Mouse (Mus musculus): ENCODE data around the gene Mbnl2.

The Mbnl2 gene

GRCm38 (mm10) chr14:120271096-120271495, 4.4 kb upstream of the Mbnl2 start:
- intact Hi-C loops (cut with DNase I), result loop anchor here (5.0 kb wide), 1 partner anchor 36 kb away; no protein-coding TSS in a partner anchor

- intact Hi-C loops (cut with DNase I), result loop anchor here (5.0 kb wide), 1 partner anchor 34 kb away; no protein-coding TSS in a partner anchor
Measured at GRCm38 (mm10) chr14:120273766-120274165, 1.7 kb upstream of the Mbnl2 start.

GRCm38 (mm10) chr14:120274746-120275145, 723 bp upstream of the Mbnl2 start:
- intact Hi-C loops (cut with DNase I), result loop anchor here (5.0 kb wide), 2 partner anchors 33 to 113 kb away; no protein-coding TSS in a partner anchor

- intact Hi-C loops (cut with DNase I), result loop anchor here (5.0 kb wide), 1 partner anchor 111 kb away; no protein-coding TSS in a partner anchor
Measured at GRCm38 (mm10) chr14:120276343-120277080, 1.0 kb downstream of the Mbnl2 start.

GRCm38 (mm10) chr14:120277081-120277656, 1.7 kb downstream of the Mbnl2 start:
- intact Hi-C loops (cut with DNase I), result loop anchor here (5.0 kb wide), 1 partner anchor 110 kb away; no protein-coding TSS in a partner anchor

- intact Hi-C loops (cut with DNase I), result loop anchor here (5.0 kb wide), 1 partner anchor 109 kb away; no protein-coding TSS in a partner anchor
Measured at GRCm38 (mm10) chr14:120278290-120279244, 3.1 kb downstream of the Mbnl2 start.

GRCm38 (mm10) chr14:120280136-120280535, 4.7 kb downstream of the Mbnl2 start:
- intact Hi-C loops (cut with DNase I), result no loop called here

GRCm38 (mm10) chr14:120283787-120284186, 8.3 kb downstream of the Mbnl2 start:
- intact Hi-C loops (cut with DNase I), result no loop called here

- intact Hi-C loops (cut with DNase I), result no loop called here
Measured at GRCm38 (mm10) chr14:120284504-120284903, 9.0 kb downstream of the Mbnl2 start.

GRCm38 (mm10) chr14:120287121-120287986, 11.9 kb downstream of the Mbnl2 start:
- intact Hi-C loops (cut with DNase I), result no loop called here

GRCm38 (mm10) chr14:120287987-120288275, 12.5 kb downstream of the Mbnl2 start:
- intact Hi-C loops (cut with DNase I), result no loop called here

- intact Hi-C loops (cut with DNase I), result no loop called here
Measured at GRCm38 (mm10) chr14:120288378-120289002, 13.0 kb downstream of the Mbnl2 start.

- intact Hi-C loops (cut with DNase I), result no loop called here
Measured at GRCm38 (mm10) chr14:120289065-120289464, 13.6 kb downstream of the Mbnl2 start.

GRCm38 (mm10) chr14:120289528-120289927, 14.1 kb downstream of the Mbnl2 start:
- intact Hi-C loops (cut with DNase I), result no loop called here

- intact Hi-C loops (cut with DNase I), result no loop called here
Measured at GRCm38 (mm10) chr14:120291226-120291757, 15.8 kb downstream of the Mbnl2 start.

- intact Hi-C loops (cut with DNase I), result no loop called here
Measured at GRCm38 (mm10) chr14:120292133-120292532, 16.7 kb downstream of the Mbnl2 start.

GRCm38 (mm10) chr14:120292617-120293195, 17.2 kb downstream of the Mbnl2 start:
- intact Hi-C loops (cut with DNase I), result no loop called here

GRCm38 (mm10) chr14:120294480-120294879, 19.0 kb downstream of the Mbnl2 start:
- intact Hi-C loops (cut with DNase I), result no loop called here

All from adrenal gland (tissue).